Mouse (Mus musculus): ENCODE data around the gene Pex11g. TPM values are rescaled to one million over a fixed set of nuclear protein-coding genes. Genes with fewer than 3 reads are reported as not detected.
A peak's percentile ranks its signal among the peaks of the same experiment; 100 is the strongest.

Pex11g gene
- polyA plus RNA-seq, 1 experiment from 2014 or later, result 3.2 TPM

DNA sequence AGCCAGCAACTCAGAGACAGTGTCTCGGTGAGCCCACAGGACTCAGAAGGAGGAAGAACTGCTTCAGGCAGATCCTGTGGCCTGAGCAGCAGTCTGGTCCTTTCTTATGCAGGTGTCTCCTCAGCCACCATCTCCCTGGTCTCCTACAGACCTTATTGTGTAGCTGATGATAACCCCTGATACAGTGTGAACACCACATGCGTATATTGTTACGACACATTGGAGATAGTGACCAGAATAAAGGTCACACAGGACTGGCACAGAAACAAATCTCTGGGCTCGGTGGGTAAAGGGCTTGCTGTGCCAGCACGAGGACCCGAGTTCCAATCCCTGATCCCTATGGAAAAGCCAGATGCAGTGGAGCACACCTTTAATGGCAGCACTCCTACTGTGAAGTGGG lies 51.8 kb downstream of the Pex11g start:
- DNase-seq, result no peak
- Histone ChIP-seq H3K9ac (replicated peaks; ENCODE audit: low read length) (no peak overlapping the region), H3K27me3 (ENCODE audit: control insufficient read depth, insufficient read depth, low read length) (no peaks in the 10 kb centered on the region), H3K4me2 (ENCODE audit: low read length) (no peak overlapping the region), H3K4me3 (replicated peaks; ENCODE audit: low read depth, low read length) (no peak overlapping the region), H3K27ac (replicated peaks; ENCODE audit: low read depth, low read length) (no peak overlapping the region), H3K36me3 (ENCODE audit: control insufficient read depth, insufficient read depth, low read length) (no peaks in the 10 kb centered on the region), H3K9me3 (ENCODE audit: control insufficient read depth, low read length) (no peaks in the 10 kb centered on the region), H3K4me1 (ENCODE audit: control insufficient read depth, insufficient read depth, low read length) (peaks cover 35% of the 10 kb centered on the region)
- no peak for ATAC-seq (ENCODE audit: low FRiP score, low TSS enrichment)
- WGBS, result 88% methylated on average over 6 of the region's 6 CpGs

- 41% methylated on average over 4 of the region's 4 CpGs for WGBS
- Histone ChIP-seq H3K36me3 (ENCODE audit: control insufficient read depth, insufficient read depth, low read length) (no peaks in the 10 kb centered on the region), H3K27me3 (ENCODE audit: control insufficient read depth, insufficient read depth, low read length) (no peaks in the 10 kb centered on the region), H3K4me2 (ENCODE audit: low read length) (no peak overlapping the region), H3K9ac (replicated peaks; ENCODE audit: low read length) (no peak overlapping the region), H3K9me3 (ENCODE audit: control insufficient read depth, low read length) (no peaks in the 10 kb centered on the region), H3K4me1 (ENCODE audit: control insufficient read depth, insufficient read depth, low read length) (peaks cover 35% of the 10 kb centered on the region), H3K4me3 (replicated peaks; ENCODE audit: low read depth, low read length) (no peak overlapping the region), H3K27ac (replicated peaks; ENCODE audit: low read depth, low read length) (no peak overlapping the region)
- no peak for DNase-seq
- no peak for ATAC-seq (ENCODE audit: low FRiP score, low TSS enrichment)
Measured at GRCm38 (mm10) chr8:3415259-3415658, 52.2 kb downstream of the Pex11g start.

- 0 out of 2 replicates have a peak, but pooled peaks have one; percentile 18 for ATAC-seq (ENCODE audit: low FRiP score, low TSS enrichment)
- DNase-seq, result no peak
- no peak overlapping the region for H3K9ac ChIP-seq (replicated peaks; ENCODE audit: low read length)
Measured at GRCm38 (mm10) chr8:3414639-3415190, 52.8 kb downstream of the Pex11g start.

DNA sequence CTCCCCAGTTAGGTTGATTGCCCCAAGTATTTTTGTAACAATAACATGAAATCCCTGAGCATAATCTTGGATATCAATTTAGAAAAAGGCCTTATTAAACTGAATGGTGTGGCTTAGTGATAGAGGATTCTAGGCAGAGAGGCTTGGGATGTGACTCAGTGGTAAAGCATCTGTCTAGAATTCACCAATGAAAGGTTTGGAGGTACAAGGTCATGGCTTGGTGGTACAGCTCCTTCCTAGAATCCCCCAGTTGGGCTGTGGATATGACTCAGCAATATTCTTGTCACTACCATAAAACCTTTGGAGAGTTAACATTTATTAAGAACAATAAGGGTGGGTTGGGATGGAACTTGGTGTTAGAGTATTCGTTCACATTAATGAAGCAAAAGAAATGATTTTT lies 54.7 kb downstream of the Pex11g start:
- H3K27ac ChIP-seq (replicated peaks; ENCODE audit: low read depth, low read length), result no peak overlapping the region
- H3K36me3 ChIP-seq (ENCODE audit: control insufficient read depth, insufficient read depth, low read length), result no peaks in the 10 kb centered on the region
- no peak overlapping the region for H3K4me3 ChIP-seq (replicated peaks; ENCODE audit: low read depth, low read length)
- peaks cover 33% of the 10 kb centered on the region for H3K4me1 ChIP-seq (ENCODE audit: control insufficient read depth, insufficient read depth, low read length)
- no peak overlapping the region for H3K4me2 ChIP-seq (ENCODE audit: low read length)
- no peak overlapping the region for H3K9ac ChIP-seq (replicated peaks; ENCODE audit: low read length)
- DNase-seq, result no peak
- no peak for ATAC-seq (ENCODE audit: low FRiP score, low TSS enrichment)
- H3K9me3 ChIP-seq (ENCODE audit: control insufficient read depth, low read length), result no peaks in the 10 kb centered on the region
- 97% methylated on average over 1 of the region's 1 CpGs for WGBS
- H3K27me3 ChIP-seq (ENCODE audit: control insufficient read depth, insufficient read depth, low read length), result no peaks in the 10 kb centered on the region

More at GRCm38 (mm10) chr8:3414639-3415190, 52.8 kb downstream of the Pex11g start:
- Histone ChIP-seq H3K4me3 (replicated peaks; ENCODE audit: low read depth, low read length) (no peak overlapping the region), H3K36me3 (ENCODE audit: control insufficient read depth, insufficient read depth, low read length) (no peaks in the 10 kb centered on the region), H3K4me1 (ENCODE audit: control insufficient read depth, insufficient read depth, low read length) (peaks cover 35% of the 10 kb centered on the region), H3K27ac (replicated peaks; ENCODE audit: low read depth, low read length) (no peak overlapping the region), H3K27me3 (ENCODE audit: control insufficient read depth, insufficient read depth, low read length) (no peaks in the 10 kb centered on the region), H3K9me3 (ENCODE audit: control insufficient read depth, low read length) (no peaks in the 10 kb centered on the region), H3K4me2 (ENCODE audit: low read length) (no peak overlapping the region)
- WGBS, result 34% methylated on average over 6 of the region's 6 CpGs

GRCm38 (mm10) chr8:3411901-3412301 lies 55.6 kb downstream of the Pex11g start:
- Histone ChIP-seq H3K36me3 (ENCODE audit: control insufficient read depth, insufficient read depth, low read length) (no peaks in the 10 kb centered on the region), H3K27ac (replicated peaks; ENCODE audit: low read depth, low read length) (no peak overlapping the region), H3K9ac (replicated peaks; ENCODE audit: low read length) (no peak overlapping the region), H3K27me3 (ENCODE audit: control insufficient read depth, insufficient read depth, low read length) (no peaks in the 10 kb centered on the region), H3K9me3 (ENCODE audit: control insufficient read depth, low read length) (no peaks in the 10 kb centered on the region), H3K4me1 (ENCODE audit: control insufficient read depth, insufficient read depth, low read length) (peaks cover 23% of the 10 kb centered on the region), H3K4me2 (ENCODE audit: low read length) (no peak overlapping the region), H3K4me3 (replicated peaks; ENCODE audit: low read depth, low read length) (no peak overlapping the region)
- no peak for DNase-seq
- 94% methylated on average over 7 of the region's 7 CpGs for WGBS
- no peak for ATAC-seq (ENCODE audit: low FRiP score, low TSS enrichment)

- Histone ChIP-seq H3K36me3 (ENCODE audit: control insufficient read depth, insufficient read depth, low read length) (no peaks in the 10 kb centered on the region), H3K4me3 (replicated peaks; ENCODE audit: low read depth, low read length) (no peak overlapping the region), H3K9me3 (ENCODE audit: control insufficient read depth, low read length) (no peaks in the 10 kb centered on the region), H3K4me2 (ENCODE audit: low read length) (no peak overlapping the region), H3K4me1 (ENCODE audit: control insufficient read depth, insufficient read depth, low read length) (peaks cover 17% of the 10 kb centered on the region), H3K27ac (replicated peaks; ENCODE audit: low read depth, low read length) (no peak overlapping the region), H3K9ac (replicated peaks; ENCODE audit: low read length) (no peak overlapping the region), H3K27me3 (ENCODE audit: control insufficient read depth, insufficient read depth, low read length) (no peaks in the 10 kb centered on the region)
- no peak for DNase-seq
- WGBS, result 81% methylated on average over 2 of the region's 2 CpGs
- no peak for ATAC-seq (ENCODE audit: low FRiP score, low TSS enrichment)
Measured at GRCm38 (mm10) chr8:3411085-3411484, 56.4 kb downstream of the Pex11g start.

- Histone ChIP-seq H3K4me2 (ENCODE audit: low read length) (no peak overlapping the region), H3K9ac (replicated peaks; ENCODE audit: low read length) (no peak overlapping the region), H3K4me1 (ENCODE audit: control insufficient read depth, insufficient read depth, low read length) (no peaks in the 10 kb centered on the region), H3K36me3 (ENCODE audit: control insufficient read depth, insufficient read depth, low read length) (no peaks in the 10 kb centered on the region; the same call in 1 of the 2 replicates), H3K4me3 (replicated peaks; ENCODE audit: low read depth, low read length) (no peak overlapping the region), H3K27me3 (ENCODE audit: control insufficient read depth, insufficient read depth, low read length) (no peaks in the 10 kb centered on the region), H3K9me3 (ENCODE audit: control insufficient read depth, low read length) (no peaks in the 10 kb centered on the region), H3K27ac (replicated peaks; ENCODE audit: low read depth, low read length) (no peak overlapping the region)
- 91% methylated on average over 3 of the region's 3 CpGs for WGBS
- no peak for DNase-seq
- ATAC-seq (ENCODE audit: low FRiP score, low TSS enrichment), result no peak
Measured at GRCm38 (mm10) chr8:3407417-3407816, 60.1 kb downstream of the Pex11g start.

Other genes starting within 250 kb of the Pex11g start
- gene Insr, start 188.1 kb downstream of the Pex11g start, polyA plus RNA-seq (2014; fragmentation: Nextera tagmentation; extraction: Ambion mirVana), result 53.5 and 55.0 TPM in 2 replicates
- not detected in 2 replicates for gene A430078G23Rik, start 114.3 kb downstream of the Pex11g start, polyA plus RNA-seq (2014; fragmentation: Nextera tagmentation; extraction: Ambion mirVana)
- gene Arhgef18, start 74.7 kb downstream of the Pex11g start, polyA plus RNA-seq (2014; fragmentation: Nextera tagmentation; extraction: Ambion mirVana), result 12.5 and 13.2 TPM in 2 replicates
- gene Tex45, start 3.2 kb upstream of the Pex11g start, polyA plus RNA-seq (2014; fragmentation: Nextera tagmentation; extraction: Ambion mirVana), result 0.18 and 0.58 TPM in 2 replicates
- gene Zfp358, start 25.5 kb upstream of the Pex11g start, polyA plus RNA-seq (2014; fragmentation: Nextera tagmentation; extraction: Ambion mirVana), result 53.0 and 80.8 TPM in 2 replicates
- gene Mcoln1, start 32.8 kb upstream of the Pex11g start, polyA plus RNA-seq (2014; fragmentation: Nextera tagmentation; extraction: Ambion mirVana), result 76.7 and 78.9 TPM in 2 replicates
- gene Pnpla6, start 47.7 kb upstream of the Pex11g start, polyA plus RNA-seq (2014; fragmentation: Nextera tagmentation; extraction: Ambion mirVana), result 26.4 and 31.1 TPM in 2 replicates
- gene C330021F23Rik, start 100.3 kb upstream of the Pex11g start, polyA plus RNA-seq (2014; fragmentation: Nextera tagmentation; extraction: Ambion mirVana), result 0.27 and 0.70 TPM in 2 replicates
- gene Camsap3, start 119.6 kb upstream of the Pex11g start, polyA plus RNA-seq (2014; fragmentation: Nextera tagmentation; extraction: Ambion mirVana), result 43.1 and 49.0 TPM in 2 replicates
- 47.5 and 51.1 TPM in 2 replicates for gene Xab2, start 153.6 kb upstream of the Pex11g start, polyA plus RNA-seq (2014; fragmentation: Nextera tagmentation; extraction: Ambion mirVana)
- gene Pet100, start 153.9 kb upstream of the Pex11g start, polyA plus RNA-seq (2014; fragmentation: Nextera tagmentation; extraction: Ambion mirVana), result 95.5 and 103 TPM in 2 replicates
- gene Pcp2, start 157.9 kb upstream of the Pex11g start, polyA plus RNA-seq (2014; fragmentation: Nextera tagmentation; extraction: Ambion mirVana), result 6.5 and 12.4 TPM in 2 replicates
- 21.3 and 26.6 TPM in 2 replicates for gene Stxbp2, start 163.3 kb upstream of the Pex11g start, polyA plus RNA-seq (2014; fragmentation: Nextera tagmentation; extraction: Ambion mirVana)
- 0.70 TPM in 1 of 2 replicates, not detected in the other for gene Retn, start 188.1 kb upstream of the Pex11g start, polyA plus RNA-seq (2014; fragmentation: Nextera tagmentation; extraction: Ambion mirVana)
- 0.14 TPM in 1 of 2 replicates, not detected in the other for gene Mcemp1, start 198.1 kb upstream of the Pex11g start, polyA plus RNA-seq (2014; fragmentation: Nextera tagmentation; extraction: Ambion mirVana)
- gene Fcor, start 204.7 kb upstream of the Pex11g start, polyA plus RNA-seq (2014; fragmentation: Nextera tagmentation; extraction: Ambion mirVana), result 16.4 and 28.1 TPM in 2 replicates
- gene Trappc5, start 208.6 kb upstream of the Pex11g start, polyA plus RNA-seq (2014; fragmentation: Nextera tagmentation; extraction: Ambion mirVana), result 48.0 and 56.9 TPM in 2 replicates
- gene Fcer2a, start 226.5 kb upstream of the Pex11g start, polyA plus RNA-seq (2014; fragmentation: Nextera tagmentation; extraction: Ambion mirVana), result 0.32 and 0.38 TPM in 2 replicates

Measured in midbrain, embryonic 14.5 days (tissue).